Mouse (Mus musculus) MEL (cell line): ENCODE results near the gene Ralgapb.

Experiments
- CTCF ChIP-seq, 3 experiments: IDR thresholded peaks in 2 of 3; conservative IDR thresholded peaks in 1 of 3; 2 replicates each; pipeline ENCODE4 v1.5.1; 2011 to 2012; ENCODE audit warnings: low read length in 3 of 3, low read depth in 2 of 3, mild to moderate bottlenecking in 2 of 3, improper control_type of control experiment in 1 of 3, inconsistent platforms in 1 of 3, mixed read lengths in 1 of 3, moderate library complexity in 1 of 3; ENCODE audit not compliant: control insufficient read depth in 1 of 3, insufficient read depth in 1 of 3, poor library complexity in 1 of 3, severe bottlenecking in 1 of 3
- E2F4 ChIP-seq: IDR thresholded peaks from 2 replicates; pipeline ENCODE4 v1.6.1; 2011; ENCODE audit warnings: low read depth, low read length, improper control_type of control experiment, borderline replicate concordance
- EP300 ChIP-seq, 2 experiments: IDR thresholded peaks; 2 replicates each; pipeline ENCODE4 v1.6.1; 2011; ENCODE audit warnings: improper control_type of control experiment in 2 of 2, low read length in 2 of 2, low read depth in 1 of 2, mild to moderate bottlenecking in 1 of 2
- GATA1 ChIP-seq: IDR thresholded peaks from 2 replicates; pipeline ENCODE4 v1.6.1; 2011; ENCODE audit warnings: low read depth, low read length, improper control_type of control experiment
- MXI1 ChIP-seq: IDR thresholded peaks from 2 replicates; pipeline ENCODE4 v1.6.1; 2011; ENCODE audit warnings: mild to moderate bottlenecking, low read depth, low read length, improper control_type of control experiment
- POLR2A ChIP-seq, 2 experiments: IDR thresholded peaks; 2 replicates each; pipeline ENCODE4 v1.6.1; 2011 to 2012; ENCODE audit warnings: low read length in 2 of 2, mild to moderate bottlenecking in 2 of 2, control low read depth in 1 of 2, improper control_type of control experiment in 1 of 2, low read depth in 1 of 2, moderate library complexity in 1 of 2; ENCODE audit not compliant: control insufficient read depth in 1 of 2, insufficient read depth in 1 of 2, poor library complexity in 1 of 2
- RAD21 ChIP-seq: IDR thresholded peaks from 2 replicates; pipeline ENCODE4 v1.6.1; 2011; ENCODE audit warnings: mild to moderate bottlenecking, low read depth, low read length, improper control_type of control experiment
- SMC3 ChIP-seq: IDR thresholded peaks from 2 replicates; pipeline ENCODE4 v1.6.1; 2011; ENCODE audit warnings: low read depth, low read length, improper control_type of control experiment
- TAL1 ChIP-seq: IDR thresholded peaks from 2 replicates; pipeline ENCODE4 v1.6.1; 2012; ENCODE audit warnings: mild to moderate bottlenecking, inconsistent platforms, low read length, moderate library complexity, mixed read lengths
- TCF12 ChIP-seq: IDR thresholded peaks from 2 replicates; pipeline ENCODE4 v1.6.1; 2014; ENCODE audit warnings: low read depth, mild to moderate bottlenecking, inconsistent platforms, low read length, improper control_type of control experiment, moderate library complexity
- USF2 ChIP-seq, 2 experiments: IDR thresholded peaks; 2 replicates each; pipeline ENCODE4 v1.6.1; 2011 to 2012; ENCODE audit warnings: improper control_type of control experiment in 2 of 2, low read length in 2 of 2, borderline replicate concordance in 1 of 2, inconsistent platforms in 1 of 2, low read depth in 1 of 2, mild to moderate bottlenecking in 1 of 2; ENCODE audit not compliant: insufficient read depth in 1 of 2
- ZC3H11A ChIP-seq: IDR thresholded peaks from 2 replicates; pipeline ENCODE4 v1.6.1; 2012; ENCODE audit warnings: low read depth, mild to moderate bottlenecking, inconsistent platforms, low read length, improper control_type of control experiment

GRCm38 (mm10) chr2:158375443-158376122 is 34.1 kb upstream of the Ralgapb start, which contains the start of gene Snhg11:
- TF ChIP-seq EP300 (IDR thresholded peaks at IDR 0.05; ENCODE audit: low read depth in 1 of 2, low read length in 2 of 2) (no peak), GATA1 (no peak), CTCF (IDR thresholded peaks at IDR 0.05 in 2 of 3, conservative IDR thresholded peaks at IDR 0.05 in 1 of 3; ENCODE audit: control insufficient read depth in 1 of 3, insufficient read depth in 1 of 3, low read depth in 2 of 3, low read length in 3 of 3, poor library complexity in 1 of 3, severe bottlenecking in 1 of 3) (peak in 1 of 3 experiments; percentile 4; a peak in 1 of 6 replicates), E2F4 (no peak), RAD21 (no peak), MXI1 (no peak), SMC3 (no peak), USF2 (IDR thresholded peaks at IDR 0.05; ENCODE audit: borderline replicate concordance in 1 of 2, insufficient read depth in 1 of 2, low read depth in 1 of 2, low read length in 2 of 2) (no peak), TAL1 (no peak), POLR2A (IDR thresholded peaks at IDR 0.05; ENCODE audit: control insufficient read depth in 1 of 2, insufficient read depth in 1 of 2, low read depth in 1 of 2, low read length in 2 of 2, poor library complexity in 1 of 2) (no peak), ZC3H11A (no peak), TCF12 (no peak)
